Mouse (Mus musculus): ENCODE results near the gene Taf8. TPM values are rescaled to one million over a fixed set of nuclear protein-coding genes. Genes with fewer than 3 reads are reported as not detected.

The Taf8 gene
- polyA plus RNA-seq, 1 experiment from 2014 or later, result 28.2 TPM

GRCm38 (mm10) chr17:47515180-47515844, 13.2 kb upstream of the Taf8 start:
- H3K9me3 ChIP-seq, result no peaks in the 10 kb centered on the region
- H3K27me3 ChIP-seq, result no peaks in the 10 kb centered on the region
- no peak for ATAC-seq (ENCODE audit: insufficient number of reproducible peaks, low FRiP score, low TSS enrichment, low read depth)
- no peak overlapping the region for H3K4me2 ChIP-seq
- H3K27ac ChIP-seq, result peak overlapping the region; percentile 29; the same call in 1 of the 2 replicates
- H3K4me1 ChIP-seq, result peaks cover 51% of the 10 kb centered on the region
- H3K9ac ChIP-seq, result no peak overlapping the region
- WGBS, result 69% methylated on average over 7 of the region's 7 CpGs
- no peak overlapping the region for H3K4me3 ChIP-seq
- H3K36me3 ChIP-seq, result no peaks in the 10 kb centered on the region

DNA sequence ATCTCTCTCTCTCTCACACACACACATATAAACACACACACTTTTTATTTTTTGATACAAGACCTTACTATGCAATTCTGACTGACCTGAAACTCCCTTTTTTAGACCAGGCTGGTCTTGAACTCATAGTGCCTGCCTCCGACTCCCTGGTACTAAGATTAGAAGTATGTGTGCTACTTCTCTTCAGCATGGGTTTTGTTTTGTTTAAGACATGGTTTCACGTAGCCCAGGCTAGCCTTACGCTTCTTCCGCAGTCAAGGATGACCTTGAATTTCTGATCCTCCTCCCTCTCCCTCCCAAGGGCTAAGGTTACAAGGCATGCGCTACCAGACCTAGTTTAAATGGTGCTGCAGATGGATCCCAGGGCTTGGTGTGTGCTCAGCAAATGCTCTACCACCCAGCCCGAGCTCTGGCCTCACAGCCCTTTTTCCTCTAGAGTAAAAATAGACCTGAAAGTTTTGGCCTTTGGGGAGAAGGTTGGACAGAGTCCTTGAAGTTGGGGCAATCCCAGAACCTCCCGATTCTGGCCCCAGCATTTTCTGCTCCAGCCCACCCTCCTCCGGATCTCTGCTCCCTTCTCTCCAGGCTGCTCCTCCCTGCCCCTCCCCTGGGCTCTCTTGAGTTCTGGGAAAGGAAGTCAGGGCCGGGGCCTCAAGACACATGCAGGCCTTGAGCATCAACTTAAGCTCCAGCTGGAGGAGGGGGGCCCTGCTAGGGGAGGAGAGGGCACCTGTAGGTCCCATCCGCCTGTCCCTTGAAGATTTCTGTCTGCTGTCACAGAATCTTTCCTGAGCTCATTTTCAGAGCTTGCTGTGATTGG, 11.1 kb upstream of the Taf8 start:
- H3K9ac ChIP-seq, result no peak overlapping the region
- H3K9me3 ChIP-seq, result no peaks in the 10 kb centered on the region
- no peaks in the 10 kb centered on the region for H3K27me3 ChIP-seq
- no peak overlapping the region for H3K4me2 ChIP-seq
- ATAC-seq (ENCODE audit: insufficient number of reproducible peaks, low FRiP score, low TSS enrichment, low read depth), result no peak
- WGBS, result 52% methylated on average over 10 of the region's 10 CpGs
- peak overlapping the region; percentile 78 for H3K27ac ChIP-seq
- H3K36me3 ChIP-seq, result no peaks in the 10 kb centered on the region
- H3K4me3 ChIP-seq, result no peak overlapping the region
- peaks cover 41% of the 10 kb centered on the region for H3K4me1 ChIP-seq

DNA sequence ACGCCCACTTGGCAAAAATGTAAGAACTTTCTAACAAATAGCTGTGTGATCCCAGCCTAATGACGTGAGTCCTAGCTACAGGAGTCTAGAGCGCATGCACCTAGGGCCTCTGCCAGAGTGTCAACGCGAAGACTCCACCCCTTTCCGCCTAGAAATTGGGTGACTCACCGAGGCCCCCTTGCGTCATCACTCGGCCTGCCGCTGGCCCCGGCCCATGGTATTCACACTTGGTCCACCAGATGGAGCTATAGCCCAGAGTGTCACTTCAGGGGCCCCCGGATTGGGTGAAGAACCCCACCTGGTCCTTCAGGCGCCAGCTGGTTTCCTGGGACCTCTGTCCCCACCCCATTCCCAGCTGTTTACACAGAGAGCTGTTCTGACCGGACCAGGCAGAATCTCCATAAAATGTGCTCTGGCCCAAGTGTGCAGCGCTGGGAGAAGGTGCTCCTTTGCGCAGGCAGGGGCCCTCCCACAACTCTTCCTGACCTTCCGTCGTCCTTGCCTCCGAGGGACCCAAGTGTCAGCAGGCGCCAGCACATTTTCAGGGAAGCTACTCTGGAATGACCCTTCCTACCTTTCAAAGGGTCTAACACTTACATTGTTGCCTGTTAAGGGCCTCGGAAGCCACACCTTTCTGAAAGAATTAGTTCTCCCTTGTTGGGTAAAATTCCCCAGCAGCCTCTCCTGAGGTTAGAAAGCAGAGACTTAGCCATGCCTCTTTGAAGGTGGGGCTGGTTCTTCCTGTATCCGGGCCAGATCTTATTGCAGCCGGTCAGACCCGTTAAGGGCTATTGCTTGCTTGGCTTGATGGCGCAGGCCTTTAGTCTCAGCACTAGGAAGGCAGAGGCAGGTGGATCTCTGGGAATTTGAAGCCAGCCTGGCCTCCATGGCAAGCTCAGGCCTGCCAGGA, 9.3 kb upstream of the Taf8 start:
- WGBS, result 9% methylated on average over 25 of the region's 25 CpGs
- Histone ChIP-seq H3K4me3 (peak overlapping the region; percentile 23), H3K27me3 (no peaks in the 10 kb centered on the region), H3K9ac (no peak overlapping the region), H3K36me3 (no peaks in the 10 kb centered on the region), H3K4me1 (peaks cover 44% of the 10 kb centered on the region), H3K9me3 (no peaks in the 10 kb centered on the region), H3K27ac (peak overlapping the region; percentile 88), H3K4me2 (peak overlapping the region; percentile 45)
- ATAC-seq (ENCODE audit: insufficient number of reproducible peaks, low FRiP score, low TSS enrichment, low read depth), result peak; percentile 88

- no peaks in the 10 kb centered on the region for H3K36me3 ChIP-seq
- peak overlapping the region; percentile 43; the same call in 1 of the 2 replicates for H3K27ac ChIP-seq
- H3K9ac ChIP-seq, result no peak overlapping the region
- peaks cover 58% of the 10 kb centered on the region for H3K4me1 ChIP-seq
- no peak overlapping the region for H3K4me2 ChIP-seq
- H3K9me3 ChIP-seq, result no peaks in the 10 kb centered on the region
- WGBS, result 50% methylated on average over 9 of the region's 9 CpGs
- no peak for ATAC-seq (ENCODE audit: insufficient number of reproducible peaks, low FRiP score, low TSS enrichment, low read depth)
- H3K27me3 ChIP-seq, result no peaks in the 10 kb centered on the region
- H3K4me3 ChIP-seq, result no peak overlapping the region
These were observed 7.1 kb upstream of the Taf8 start for GRCm38 (mm10) chr17:47509031-47509705.

- peak; percentile 76; the same call in 1 of the 2 replicates for ATAC-seq (ENCODE audit: insufficient number of reproducible peaks, low FRiP score, low TSS enrichment, low read depth)
- Histone ChIP-seq H3K9ac (no peak overlapping the region), H3K4me1 (peaks cover 50% of the 10 kb centered on the region), H3K27ac (peak overlapping the region; percentile 92), H3K4me3 (peak overlapping the region; percentile 23), H3K27me3 (no peaks in the 10 kb centered on the region), H3K9me3 (no peaks in the 10 kb centered on the region), H3K4me2 (peak overlapping the region; percentile 44), H3K36me3 (no peaks in the 10 kb centered on the region)
- WGBS, result 17% methylated on average over 12 of the region's 12 CpGs
These were observed 6.0 kb upstream of the Taf8 start for GRCm38 (mm10) chr17:47508012-47508608.

- H3K4me1 ChIP-seq, result peaks cover 48% of the 10 kb centered on the region
- no peaks in the 10 kb centered on the region for H3K9me3 ChIP-seq
- H3K27me3 ChIP-seq, result no peaks in the 10 kb centered on the region
- peak overlapping the region; percentile 92 for H3K27ac ChIP-seq
- WGBS, result 73% methylated on average over 2 of the region's 2 CpGs
- peak overlapping the region; percentile 44 for H3K4me2 ChIP-seq
- ATAC-seq (ENCODE audit: insufficient number of reproducible peaks, low FRiP score, low TSS enrichment, low read depth), result no peak
- H3K9ac ChIP-seq, result no peak overlapping the region
- H3K36me3 ChIP-seq, result no peaks in the 10 kb centered on the region
- no peak overlapping the region for H3K4me3 ChIP-seq
These were observed 5.4 kb upstream of the Taf8 start for GRCm38 (mm10) chr17:47507523-47507922.

DNA sequence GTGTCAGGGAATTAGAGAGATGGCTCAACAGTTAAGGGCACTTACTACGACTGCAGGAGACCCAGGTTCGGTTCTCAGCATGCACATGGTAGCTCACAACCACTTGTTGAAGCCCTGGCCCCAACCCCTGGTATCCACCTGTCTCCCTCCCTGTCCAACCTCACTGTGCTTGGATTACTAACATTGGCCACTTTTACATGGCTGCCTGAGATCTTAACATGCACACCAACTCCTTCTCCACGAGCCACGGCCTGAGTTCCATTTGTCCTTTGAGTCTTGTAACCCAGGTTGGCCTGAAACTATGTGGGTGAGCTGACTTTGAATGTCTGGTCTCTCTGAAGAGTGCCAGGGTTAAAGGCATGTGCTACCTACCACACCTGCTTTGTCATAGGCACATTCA, 4.6 kb upstream of the Taf8 start:
- Histone ChIP-seq H3K27ac (no peak overlapping the region), H3K4me1 (peaks cover 46% of the 10 kb centered on the region), H3K36me3 (no peaks in the 10 kb centered on the region), H3K9me3 (no peaks in the 10 kb centered on the region), H3K4me3 (no peak overlapping the region), H3K4me2 (no peak overlapping the region), H3K27me3 (no peaks in the 10 kb centered on the region), H3K9ac (no peak overlapping the region)
- no peak for ATAC-seq (ENCODE audit: insufficient number of reproducible peaks, low FRiP score, low TSS enrichment, low read depth)
- 77% methylated on average over 4 of the region's 4 CpGs for WGBS

- no peak overlapping the region for H3K9ac ChIP-seq
- no peak overlapping the region for H3K27ac ChIP-seq
- H3K9me3 ChIP-seq, result no peaks in the 10 kb centered on the region
- no peak for ATAC-seq (ENCODE audit: insufficient number of reproducible peaks, low FRiP score, low TSS enrichment, low read depth)
- H3K4me1 ChIP-seq, result peaks cover 46% of the 10 kb centered on the region
- no peaks in the 10 kb centered on the region for H3K36me3 ChIP-seq
- WGBS, result 88% methylated on average over 1 of the region's 1 CpGs
- H3K27me3 ChIP-seq, result no peaks in the 10 kb centered on the region
- H3K4me2 ChIP-seq, result no peak overlapping the region
- no peak overlapping the region for H3K4me3 ChIP-seq
These were observed 4.0 kb upstream of the Taf8 start for GRCm38 (mm10) chr17:47506042-47506441.

GRCm38 (mm10) chr17:47505566-47505965, 3.5 kb upstream of the Taf8 start:
- WGBS, result 68% methylated on average over 2 of the region's 2 CpGs
- Histone ChIP-seq H3K4me2 (peak overlapping the region; percentile 54), H3K4me3 (peak overlapping the region; percentile 34), H3K36me3 (peaks cover 3% of the 10 kb centered on the region), H3K27ac (peak overlapping the region; percentile 43; the same call in 1 of the 2 replicates), H3K9ac (no peak overlapping the region), H3K9me3 (no peaks in the 10 kb centered on the region), H3K4me1 (peaks cover 44% of the 10 kb centered on the region), H3K27me3 (no peaks in the 10 kb centered on the region)
- no peak for ATAC-seq (ENCODE audit: insufficient number of reproducible peaks, low FRiP score, low TSS enrichment, low read depth)

- Histone ChIP-seq H3K27me3 (no peaks in the 10 kb centered on the region), H3K36me3 (peaks cover 9% of the 10 kb centered on the region), H3K27ac (peak within 1 kb of the TSS; percentile 43; the same call in 1 of the 2 replicates), H3K4me1 (peaks cover 44% of the 10 kb centered on the region), H3K9ac (peak within 1 kb of the TSS; percentile 26; the same call in 1 of the 2 replicates), H3K4me3 (peak within 1 kb of the TSS; percentile 34), H3K9me3 (no peaks in the 10 kb centered on the region), H3K4me2 (peak within 1 kb of the TSS; percentile 54)
- no peak for ATAC-seq (ENCODE audit: insufficient number of reproducible peaks, low FRiP score, low TSS enrichment, low read depth)
- 1% methylated on average over 22 of the region's 22 CpGs for WGBS
These were observed 2.9 kb upstream of the Taf8 start, which contains the start of gene Ccnd3 for GRCm38 (mm10) chr17:47504941-47505346. Ccnd3 (plus strand) TSS chr17:47505051.

DNA sequence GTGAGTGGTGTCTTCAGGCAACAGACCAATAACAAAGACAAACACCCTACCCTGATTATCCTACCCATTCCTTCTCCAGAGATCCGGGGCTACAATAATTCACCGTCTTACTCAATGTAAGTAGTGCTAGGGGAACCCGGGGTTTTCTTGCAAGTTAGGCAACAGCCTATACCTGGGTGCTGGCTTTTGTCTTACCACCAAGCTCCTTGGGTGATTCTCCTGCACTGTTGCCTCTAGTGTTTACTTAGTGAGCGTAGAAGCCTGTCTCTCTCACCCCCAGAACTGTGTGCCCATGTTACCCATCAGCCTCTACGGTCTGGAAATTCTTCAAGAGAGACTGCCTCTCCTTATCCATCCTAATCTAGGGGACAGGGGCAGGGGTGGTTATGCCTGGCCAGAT, 2.1 kb upstream of the Taf8 start:
- Histone ChIP-seq H3K4me1 (peaks cover 44% of the 10 kb centered on the region), H3K36me3 (peaks cover 14% of the 10 kb centered on the region), H3K27me3 (no peaks in the 10 kb centered on the region), H3K9me3 (no peaks in the 10 kb centered on the region), H3K9ac (no peak overlapping the region), H3K27ac (no peak overlapping the region), H3K4me2 (peak overlapping the region; percentile 54), H3K4me3 (peak overlapping the region; percentile 34; the same call in 1 of the 2 replicates)
- no peak for ATAC-seq (ENCODE audit: insufficient number of reproducible peaks, low FRiP score, low TSS enrichment, low read depth)
- 67% methylated on average over 5 of the region's 5 CpGs for WGBS

All from limb, embryonic 15.5 days (tissue).